Mouse (Mus musculus): Measurements from ENCODE around the gene Gucd1. TPM values are rescaled to one million over a fixed set of nuclear protein-coding genes. Genes with fewer than 3 reads are reported as not detected.
"Not testable (repeated sequence)": the region's sequence is repeated elsewhere in the genome, so short reads cannot be mapped to it uniquely, and the experiment has no call there.

The Gucd1 gene
- total and polyA plus RNA-seq, 2 experiments from 2014 or later, result 28.0 to 113 TPM

GRCm38 (mm10) chr10:75474571-75474970 is 43.2 kb downstream of the Gucd1 start:
- no peak for DNase-seq (ENCODE audit: low spot score)
- no peaks in the 10 kb centered on the region for H3K4me1 ChIP-seq (ENCODE audit: control insufficient read depth, insufficient read depth)
- H3K4me3 ChIP-seq (ENCODE audit: low read depth, low read length), result no peak overlapping the region
- no peak overlapping the region for H3K9ac ChIP-seq (replicated peaks; ENCODE audit: low read depth, low read length)
- WGBS, result 29% methylated on average over 5 of the region's 5 CpGs
- ATAC-seq (ENCODE audit: insufficient read depth, low read depth), result no peak
- H3K27ac ChIP-seq (ENCODE audit: low read depth), result no peak overlapping the region
- H3K9me3 ChIP-seq (replicated peaks; ENCODE audit: control insufficient read depth, low read length), result no peaks in the 10 kb centered on the region
- no peak overlapping the region for H3K4me2 ChIP-seq (ENCODE audit: low read depth, low read length)
- no peak for TF ChIP-seq CTCF (IDR thresholded peaks at IDR 0.05; ENCODE audit: low read depth)
- no peak for TF ChIP-seq EP300 (IDR thresholded peaks at IDR 0.05; ENCODE audit: low read depth)
- no peaks in the 10 kb centered on the region for H3K36me3 ChIP-seq (replicated peaks; ENCODE audit: control insufficient read depth, insufficient read depth, low read length)
- H3K27me3 ChIP-seq (ENCODE audit: control insufficient read depth, insufficient read depth, low read length), result no peaks in the 10 kb centered on the region

GRCm38 (mm10) chr10:75473411-75473810 is 44.4 kb downstream of the Gucd1 start:
- WGBS, result 73% methylated on average over 8 of the region's 8 CpGs
- H3K36me3 ChIP-seq (replicated peaks; ENCODE audit: control insufficient read depth, insufficient read depth, low read length), result no peaks in the 10 kb centered on the region
- H3K4me1 ChIP-seq (ENCODE audit: control insufficient read depth, insufficient read depth), result no peaks in the 10 kb centered on the region
- no peak overlapping the region for H3K4me3 ChIP-seq (ENCODE audit: low read depth, low read length)
- ATAC-seq (ENCODE audit: insufficient read depth, low read depth) (no peak), DNase-seq (ENCODE audit: low spot score) (no peak)
- H3K27me3 ChIP-seq (ENCODE audit: control insufficient read depth, insufficient read depth, low read length), result no peaks in the 10 kb centered on the region
- no peak overlapping the region for H3K4me2 ChIP-seq (ENCODE audit: low read depth, low read length)
- no peak for TF ChIP-seq EP300 (IDR thresholded peaks at IDR 0.05; ENCODE audit: low read depth)
- no peak for TF ChIP-seq CTCF (IDR thresholded peaks at IDR 0.05; ENCODE audit: low read depth)
- no peak overlapping the region for H3K27ac ChIP-seq (ENCODE audit: low read depth)
- H3K9ac ChIP-seq (replicated peaks; ENCODE audit: low read depth, low read length), result no peak overlapping the region
- no peaks in the 10 kb centered on the region for H3K9me3 ChIP-seq (replicated peaks; ENCODE audit: control insufficient read depth, low read length)

GRCm38 (mm10) chr10:75465781-75466550 is 51.8 kb downstream of the Gucd1 start:
- Histone ChIP-seq H3K9ac (replicated peaks; ENCODE audit: low read depth, low read length) (no peak overlapping the region), H3K4me3 (ENCODE audit: low read depth, low read length) (no peak overlapping the region), H3K27ac (ENCODE audit: low read depth) (peak overlapping the region; percentile 76), H3K4me1 (ENCODE audit: control insufficient read depth, insufficient read depth) (peaks cover 10% of the 10 kb centered on the region), H3K9me3 (replicated peaks; ENCODE audit: control insufficient read depth, low read length) (no peaks in the 10 kb centered on the region), H3K36me3 (replicated peaks; ENCODE audit: control insufficient read depth, insufficient read depth, low read length) (no peaks in the 10 kb centered on the region), H3K4me2 (ENCODE audit: low read depth, low read length) (no peak overlapping the region), H3K27me3 (ENCODE audit: control insufficient read depth, insufficient read depth, low read length) (no peaks in the 10 kb centered on the region)
- peak; percentile 27; the same call in 1 of the 2 replicates for ATAC-seq (ENCODE audit: insufficient read depth, low read depth)
- WGBS, result 17% methylated on average over 6 of the region's 6 CpGs
- no peak for TF ChIP-seq EP300 (IDR thresholded peaks at IDR 0.05; ENCODE audit: low read depth)
- TF ChIP-seq CTCF (IDR thresholded peaks at IDR 0.05; ENCODE audit: low read depth), result no peak
- no peak for DNase-seq (ENCODE audit: low spot score)

GRCm38 (mm10) chr10:75462728-75463127 is 55.0 kb downstream of the Gucd1 start:
- WGBS, result 81% methylated on average over 3 of the region's 3 CpGs
- Histone ChIP-seq H3K36me3 (replicated peaks; ENCODE audit: control insufficient read depth, insufficient read depth, low read length) (no peaks in the 10 kb centered on the region), H3K4me2 (ENCODE audit: low read depth, low read length) (no peak overlapping the region), H3K4me1 (ENCODE audit: control insufficient read depth, insufficient read depth) (peaks cover 10% of the 10 kb centered on the region), H3K9me3 (replicated peaks; ENCODE audit: control insufficient read depth, low read length) (no peaks in the 10 kb centered on the region), H3K27ac (ENCODE audit: low read depth) (no peak overlapping the region), H3K9ac (replicated peaks; ENCODE audit: low read depth, low read length) (no peak overlapping the region), H3K27me3 (ENCODE audit: control insufficient read depth, insufficient read depth, low read length) (no peaks in the 10 kb centered on the region), H3K4me3 (ENCODE audit: low read depth, low read length) (no peak overlapping the region)
- no peak for ATAC-seq (ENCODE audit: insufficient read depth, low read depth)
- TF ChIP-seq EP300 (IDR thresholded peaks at IDR 0.05; ENCODE audit: low read depth), result no peak
- no peak for TF ChIP-seq CTCF (IDR thresholded peaks at IDR 0.05; ENCODE audit: low read depth)
- DNase-seq (ENCODE audit: low spot score), result no peak

GRCm38 (mm10) chr10:75458329-75458728 is 59.4 kb downstream of the Gucd1 start:
- TF ChIP-seq EP300 (IDR thresholded peaks at IDR 0.05; ENCODE audit: low read depth), result no peak
- Histone ChIP-seq H3K4me2 (ENCODE audit: low read depth, low read length) (no peak overlapping the region), H3K9me3 (replicated peaks; ENCODE audit: control insufficient read depth, low read length) (no peaks in the 10 kb centered on the region), H3K27me3 (ENCODE audit: control insufficient read depth, insufficient read depth, low read length) (no peaks in the 10 kb centered on the region), H3K4me1 (ENCODE audit: control insufficient read depth, insufficient read depth) (peaks cover 11% of the 10 kb centered on the region), H3K36me3 (replicated peaks; ENCODE audit: control insufficient read depth, insufficient read depth, low read length) (no peaks in the 10 kb centered on the region), H3K9ac (replicated peaks; ENCODE audit: low read depth, low read length) (no peak overlapping the region), H3K27ac (ENCODE audit: low read depth) (no peak overlapping the region), H3K4me3 (ENCODE audit: low read depth, low read length) (no peak overlapping the region)
- ATAC-seq (ENCODE audit: insufficient read depth, low read depth) (no peak), DNase-seq (ENCODE audit: low spot score) (peak; percentile 3)
- 74% methylated on average over 4 of the region's 4 CpGs for WGBS

- Histone ChIP-seq H3K4me1 (ENCODE audit: control insufficient read depth, insufficient read depth) (peaks cover 11% of the 10 kb centered on the region), H3K27me3 (ENCODE audit: control insufficient read depth, insufficient read depth, low read length) (no peaks in the 10 kb centered on the region), H3K4me2 (ENCODE audit: low read depth, low read length) (no peak overlapping the region), H3K4me3 (ENCODE audit: low read depth, low read length) (no peak overlapping the region), H3K36me3 (replicated peaks; ENCODE audit: control insufficient read depth, insufficient read depth, low read length) (no peaks in the 10 kb centered on the region), H3K9ac (replicated peaks; ENCODE audit: low read depth, low read length) (no peak overlapping the region), H3K9me3 (replicated peaks; ENCODE audit: control insufficient read depth, low read length) (no peaks in the 10 kb centered on the region), H3K27ac (ENCODE audit: low read depth) (no peak overlapping the region)
- WGBS, result 67% methylated on average over 1 of the region's 1 CpGs
- TF ChIP-seq CTCF (IDR thresholded peaks at IDR 0.05; ENCODE audit: low read depth) (no peak), EP300 (IDR thresholded peaks at IDR 0.05; ENCODE audit: low read depth) (no peak)
- DNase-seq (ENCODE audit: low spot score) (no peak), ATAC-seq (ENCODE audit: insufficient read depth, low read depth) (no peak)
These were observed 59.9 kb downstream of the Gucd1 start for GRCm38 (mm10) chr10:75457852-75458251.

- DNase-seq (ENCODE audit: low spot score) (peak; percentile 48), ATAC-seq (ENCODE audit: insufficient read depth, low read depth) (peak; percentile 84)
- not testable (repeated sequence) for H3K36me3 ChIP-seq (replicated peaks; ENCODE audit: control insufficient read depth, insufficient read depth, low read length); H3K27me3 ChIP-seq (ENCODE audit: control insufficient read depth, insufficient read depth, low read length); H3K9me3 ChIP-seq (replicated peaks; ENCODE audit: control insufficient read depth, low read length); H3K9ac ChIP-seq (replicated peaks; ENCODE audit: low read depth, low read length); H3K4me3 ChIP-seq (ENCODE audit: low read depth, low read length); H3K4me2 ChIP-seq (ENCODE audit: low read depth, low read length)
- H3K27ac ChIP-seq (ENCODE audit: low read depth), result peak overlapping the region; percentile 80
- 26% methylated on average over 10 of the region's 18 CpGs for WGBS
- H3K4me1 ChIP-seq (ENCODE audit: control insufficient read depth, insufficient read depth), result peaks cover 16% of the 10 kb centered on the region
These were observed 61.5 kb downstream of the Gucd1 start for GRCm38 (mm10) chr10:75456061-75456831.

All from heart, postnatal 0 days (tissue).